12 mouse cellular contexts compared by ENCODE assay signal in genomic region chr1:168991506-168992244, GRCm38 (mm10).
DNase-seq lines count a peak whose midpoint lies in the region; ATAC-seq and TF ChIP-seq lines count a peak whose summit lies in the region.
"Had no signal": no experiment of that assay in that cellular context is flagged by ENCODE, and none has a peak within 500 bp of the region (broad histone marks: within the 10 kb centered on the region; RNA-seq: fewer than 3 reads in every experiment).

No protein-coding gene starts in this region.

- H3K36me3 ChIP-seq in midbrain, embryonic 13.5 days: no peaks in the 10 kb centered on the region
- no peaks in the 10 kb centered on the region for H3K36me3 ChIP-seq in midbrain, embryonic 11.5 days (ENCODE audit: control insufficient read depth, insufficient read depth, low read length)
- H3K36me3 ChIP-seq in hindbrain, embryonic 15.5 days: no peaks in the 10 kb centered on the region
- no peaks in the 10 kb centered on the region for H3K36me3 ChIP-seq in stomach, postnatal 0 days (ENCODE audit: control insufficient read depth, insufficient read depth, low read length)
- H3K36me3 ChIP-seq: liver, embryonic 15.5 days; stomach, embryonic 15.5 days had no signal

- no peak for TF ChIP-seq EP300 in stomach, postnatal 0 days (optimal IDR thresholded peaks at IDR 0.05)

- 0 out of 2 replicates have a peak, but pooled peaks have one; percentile 43 for ATAC-seq in midbrain, embryonic 13.5 days
- no peak for ATAC-seq in midbrain, embryonic 11.5 days (ENCODE audit: low FRiP score)
- peak; percentile 56; the same call in 1 of the 2 replicates for ATAC-seq in hindbrain, embryonic 15.5 days (ENCODE audit: low FRiP score, low read depth)
- no peak for ATAC-seq in stomach, postnatal 0 days (ENCODE audit: low FRiP score, low TSS enrichment)

- no peak overlapping the region for H3K4me3 ChIP-seq in midbrain, embryonic 13.5 days (replicated peaks)
- no peak overlapping the region for H3K4me3 ChIP-seq in midbrain, embryonic 11.5 days (ENCODE audit: low read depth, low read length)
- no peak overlapping the region for H3K4me3 ChIP-seq in hindbrain, embryonic 15.5 days
- H3K4me3 ChIP-seq in stomach, postnatal 0 days (ENCODE audit: low read depth, low read length): no peak overlapping the region
- H3K4me3 ChIP-seq: liver, embryonic 15.5 days; stomach, embryonic 15.5 days had no signal

- no peaks in the 10 kb centered on the region for H3K9me3 ChIP-seq in midbrain, embryonic 13.5 days
- H3K9me3 ChIP-seq in midbrain, embryonic 11.5 days (ENCODE audit: control insufficient read depth, low read length): no peaks in the 10 kb centered on the region
- no peaks in the 10 kb centered on the region for H3K9me3 ChIP-seq in hindbrain, embryonic 15.5 days
- H3K9me3 ChIP-seq in stomach, postnatal 0 days (ENCODE audit: control insufficient read depth, low read length): no peaks in the 10 kb centered on the region
- H3K9me3 ChIP-seq: liver, embryonic 15.5 days; stomach, embryonic 15.5 days had no signal

- H3K27ac ChIP-seq in midbrain, embryonic 13.5 days: peak overlapping the region; percentile 67
- no peak overlapping the region for H3K27ac ChIP-seq in midbrain, embryonic 11.5 days (ENCODE audit: low read depth, low read length)
- peak overlapping the region; percentile 66 for H3K27ac ChIP-seq in hindbrain, embryonic 15.5 days (replicated peaks)
- H3K27ac ChIP-seq in stomach, postnatal 0 days (replicated peaks): no peak overlapping the region
- H3K27ac ChIP-seq: liver, embryonic 15.5 days; stomach, embryonic 15.5 days had no signal

- 58% methylated on average over 14 of the region's 14 CpGs for WGBS in midbrain, embryonic 13.5 days
- 82% methylated on average over 14 of the region's 14 CpGs for WGBS in midbrain, embryonic 11.5 days
- 58% methylated on average over 14 of the region's 14 CpGs for WGBS in hindbrain, embryonic 15.5 days
- 72% methylated on average over 14 of the region's 14 CpGs for WGBS in stomach, postnatal 0 days

- H3K27me3 ChIP-seq in midbrain, embryonic 13.5 days: no peaks in the 10 kb centered on the region
- no peaks in the 10 kb centered on the region for H3K27me3 ChIP-seq in midbrain, embryonic 11.5 days (ENCODE audit: control insufficient read depth, insufficient read depth, low read length)
- H3K27me3 ChIP-seq in hindbrain, embryonic 15.5 days: no peaks in the 10 kb centered on the region
- H3K27me3 ChIP-seq in stomach, postnatal 0 days (ENCODE audit: control insufficient read depth, insufficient read depth, low read length): no peaks in the 10 kb centered on the region
- H3K27me3 ChIP-seq: CH12.LX; liver, embryonic 15.5 days; stomach, embryonic 15.5 days had no signal

- H3K4me1 ChIP-seq in midbrain, embryonic 13.5 days (replicated peaks): peaks cover 10% of the 10 kb centered on the region; the same call in 1 of the 2 replicates
- H3K4me1 ChIP-seq in midbrain, embryonic 11.5 days (ENCODE audit: control insufficient read depth, insufficient read depth, low read length): no peaks in the 10 kb centered on the region
- peaks cover 8% of the 10 kb centered on the region for H3K4me1 ChIP-seq in hindbrain, embryonic 15.5 days (replicated peaks)
- H3K4me1 ChIP-seq in stomach, postnatal 0 days (replicated peaks; ENCODE audit: control insufficient read depth, insufficient read depth): no peaks in the 10 kb centered on the region
- H3K4me1 ChIP-seq: liver, embryonic 15.5 days; stomach, embryonic 15.5 days had no signal

- H3K4me2 ChIP-seq in midbrain, embryonic 13.5 days (replicated peaks): no peak overlapping the region
- no peak overlapping the region for H3K4me2 ChIP-seq in midbrain, embryonic 11.5 days
- H3K4me2 ChIP-seq in hindbrain, embryonic 15.5 days: no peak overlapping the region
- H3K4me2 ChIP-seq in stomach, postnatal 0 days (replicated peaks; ENCODE audit: low read depth): no peak overlapping the region
- H3K4me2 ChIP-seq: liver, embryonic 15.5 days; stomach, embryonic 15.5 days had no signal

- no peak for DNase-seq in midbrain, embryonic 11.5 days (ENCODE audit: low spot score, missing footprints)
- peak; percentile 49 for DNase-seq in left cerebral cortex, postnatal 10 days (ENCODE audit: extremely low spot score in 1 of 2, low spot score in 2 of 2)
- DNase-seq in right cerebral cortex, postnatal 4 days: peak; percentile 62
- DNase-seq in cerebellum, adult 9-10 months: no peak
- no peak for DNase-seq in stomach, postnatal 0 days (ENCODE audit: low spot score)
- DNase-seq in testis, postnatal 10 days (ENCODE audit: low spot score): no peak
- DNase-seq: heart, adult 18-20 months had no signal

- intact Hi-C loops in left cerebral cortex, postnatal 10 days (cut with DNase I): no loop called here

- H3K9ac ChIP-seq in midbrain, embryonic 13.5 days (replicated peaks): no peak overlapping the region
- H3K9ac ChIP-seq in midbrain, embryonic 11.5 days (ENCODE audit: low read length): no peak overlapping the region
- no peak overlapping the region for H3K9ac ChIP-seq in hindbrain, embryonic 15.5 days
- H3K9ac ChIP-seq in stomach, postnatal 0 days (ENCODE audit: low read length): no peak overlapping the region
- H3K9ac ChIP-seq: liver, embryonic 15.5 days; stomach, embryonic 15.5 days had no signal

- TF ChIP-seq CTCF in stomach, postnatal 0 days (IDR thresholded peaks at IDR 0.05; ENCODE audit: low read depth): no peak

Comparison
In these comparisons a context has a peak if more than half of its experiments do, and no peak if none do; other contexts are left out.
1. ATAC-seq: peak in midbrain, embryonic 13.5 days (single experiment) and hindbrain, embryonic 15.5 days (single experiment); none in midbrain, embryonic 11.5 days (single experiment) and stomach, postnatal 0 days (single experiment).
2. H3K27ac ChIP-seq: peak in midbrain, embryonic 13.5 days (single experiment) and hindbrain, embryonic 15.5 days (single experiment); none in midbrain, embryonic 11.5 days (single experiment) and stomach, postnatal 0 days (single experiment).
3. DNase-seq: peak in left cerebral cortex, postnatal 10 days (2 of 2) and right cerebral cortex, postnatal 4 days (single experiment); none in midbrain, embryonic 11.5 days (single experiment), cerebellum, adult 9-10 months (single experiment), stomach, postnatal 0 days (single experiment) and testis, postnatal 10 days (single experiment).